Mouse (Mus musculus) forebrain, postnatal 0 days (tissue): ENCODE data around the gene Bnip3. TPM values are rescaled to one million over a fixed set of nuclear protein-coding genes. Genes with fewer than 3 reads are reported as not detected.

ENCODE experiments used
- ATAC-seq: fragments of 200-750 bp; cut with Nextera tagmentation; 2 replicates; pipeline ENCODE4 v1.8.0; 2017; ENCODE audit warnings: mild to moderate bottlenecking, moderate library complexity
- DNase-seq: peaks from one replicate; pipeline ENCODE4 v3.0.0-alpha.2; 2015
- H3K27ac ChIP-seq: fragments of 300-500 bp; sonication (generic); 2 replicates; pipeline ENCODE4 v1.5.1; 2014; ENCODE audit warnings: low read depth, mild to moderate bottlenecking, antibody characterized with exemption, low read length, moderate library complexity, mixed read lengths
- H3K27me3 ChIP-seq: fragments of 300-500 bp; sonication (generic); 2 replicates; pipeline ENCODE4 v1.6.1; 2014; ENCODE audit warnings: mild to moderate bottlenecking, low read length, mixed read lengths; ENCODE audit not compliant: insufficient read depth
- H3K36me3 ChIP-seq: fragments of 300-500 bp; sonication (generic); 2 replicates; pipeline ENCODE4 v1.6.1; 2014; ENCODE audit warnings: mild to moderate bottlenecking, moderate library complexity; ENCODE audit not compliant: insufficient read depth
- H3K4me1 ChIP-seq: fragments of 300-500 bp; sonication (generic); 2 replicates; pipeline ENCODE4 v1.6.1; 2014; ENCODE audit warnings: antibody characterized with exemption; ENCODE audit not compliant: insufficient read depth
- H3K4me2 ChIP-seq: fragments of 300-500 bp; sonication (generic); 2 replicates; pipeline ENCODE4 v1.6.1; 2014; ENCODE audit warnings: low read depth, mild to moderate bottlenecking, moderate library complexity
- H3K4me3 ChIP-seq: fragments of 300-500 bp; sonication (generic); 2 replicates; pipeline ENCODE4 v1.5.1; 2014; ENCODE audit warnings: low read depth, low read length, mixed read lengths
- H3K9ac ChIP-seq: fragments of 300-500 bp; sonication (generic); 2 replicates; pipeline ENCODE4 v1.6.1; 2014; ENCODE audit warnings: mild to moderate bottlenecking
- H3K9me3 ChIP-seq: fragments of 300-500 bp; sonication (generic); 2 replicates; pipeline ENCODE4 v1.6.1; 2016; ENCODE audit warnings: low read length
- CTCF ChIP-seq: sonication (generic); IDR thresholded peaks from 2 replicates; pipeline ENCODE4 v1.5.1; 2016; ENCODE audit warnings: antibody characterized with exemption, control low read depth, low read depth
- WGBS: fragments of 180-500 bp; shearing (Covaris S2); extraction: QIAGEN DNeasy Blood & Tissue Kit; methylation state at CpG from one replicate; pipeline ENCODE4 v1.1.7; 2014; 5-methylcytosine and 5-hydroxymethylcytosine counted together
- polyA plus RNA-seq: library from polyadenylated mRNA; unstranded; fragments of >200 nt; fragmentation: Nextera tagmentation; extraction: Ambion mirVana; gene quantifications from 2 replicates; pipeline ENCODE4 v1.2.1, GENCODE M21; 2015
- total RNA-seq: library from RNA; depleted of rRNA; stranded (reverse); fragments of >200 nt; gene quantifications from 2 replicates; pipeline ENCODE4 v1.2.3, GENCODE M21; 2014

Bnip3 gene
- total and polyA plus RNA-seq, 2 experiments from 2014 or later, result 108 to 145 TPM

DNA sequence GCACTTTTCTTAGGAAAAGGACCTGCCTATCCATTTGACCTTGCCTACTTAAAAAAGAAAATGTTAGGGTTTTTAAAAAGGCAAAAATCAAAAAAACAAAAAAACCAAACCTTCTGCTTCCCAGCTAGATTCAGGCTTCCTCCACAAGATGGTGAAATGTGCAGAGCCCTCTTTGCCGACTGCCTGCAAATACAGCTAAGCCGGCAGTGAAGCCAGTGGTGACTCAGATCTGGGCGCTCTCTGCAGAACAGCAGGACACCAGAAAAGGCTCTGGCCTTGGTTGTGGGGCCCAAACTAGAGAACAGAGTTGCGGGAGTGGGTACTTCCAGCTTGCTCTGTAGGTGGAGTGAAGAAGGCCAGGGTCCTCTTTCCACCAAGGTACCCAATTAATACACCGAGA lies 32.3 kb upstream of the Bnip3 start:
- DNase-seq (peak; percentile 70), ATAC-seq (no peak)
- Histone ChIP-seq H3K9me3 (no peaks in the 10 kb centered on the region), H3K4me1 (no peaks in the 10 kb centered on the region), H3K9ac (peak overlapping the region; percentile 79), H3K4me3 (peak overlapping the region; percentile 64), H3K36me3 (no peaks in the 10 kb centered on the region), H3K27me3 (peaks cover 9% of the 10 kb centered on the region), H3K4me2 (peak overlapping the region; percentile 83), H3K27ac (peak overlapping the region; percentile 86)
- TF ChIP-seq CTCF, result peak; percentile 24; the same call in 1 of the 2 replicates
- WGBS, result 21% methylated on average over 5 of the region's 5 CpGs

DNA sequence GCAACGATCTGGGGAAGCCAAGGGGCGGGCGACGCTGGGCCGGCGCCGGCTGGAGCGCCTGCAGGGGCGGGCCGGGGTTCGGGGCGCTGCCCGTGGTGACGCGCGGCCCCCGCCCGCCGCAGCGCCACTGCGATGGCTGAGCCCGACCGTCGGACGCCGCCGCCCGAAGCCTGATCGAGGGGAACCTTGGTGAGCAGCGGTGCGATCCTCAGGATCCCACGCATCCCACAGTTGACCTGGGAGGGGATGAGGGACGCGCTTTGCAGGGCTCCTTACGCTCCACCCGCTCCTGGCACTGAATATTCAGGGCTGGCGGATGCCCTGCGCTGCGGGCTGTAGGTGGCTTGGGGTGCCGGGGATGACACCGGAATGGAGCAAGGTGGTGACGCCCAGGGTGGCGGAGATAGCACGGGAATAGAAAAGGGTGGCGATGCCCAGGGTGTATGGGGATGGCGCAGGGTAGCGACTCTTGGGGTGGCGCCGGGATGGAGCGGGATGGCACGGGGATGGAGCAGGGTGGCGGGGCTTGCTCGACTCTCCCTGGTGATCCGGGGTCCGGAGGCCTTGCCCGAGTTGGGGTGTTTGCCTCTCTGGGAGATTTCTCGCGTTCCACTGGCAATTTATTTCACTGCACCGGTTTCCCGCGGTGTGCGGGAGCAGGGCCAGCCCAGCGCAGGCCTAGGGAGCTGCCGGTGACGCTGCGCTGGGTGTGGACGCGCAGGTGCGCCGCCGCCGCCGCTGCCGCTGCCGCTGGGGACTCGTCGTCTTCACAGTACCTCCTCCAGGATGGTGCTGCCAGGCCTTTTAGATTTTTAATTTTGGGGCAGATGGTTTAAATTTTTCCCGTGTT lies 31.5 kb upstream of the Bnip3 start, which contains the start of gene Jakmip3:
Gene Jakmip3, plus strand, starts transcription at position 119 of the 850 bp plus-strand sequence.
- Histone ChIP-seq H3K27me3 (peaks cover 9% of the 10 kb centered on the region), H3K4me1 (no peaks in the 10 kb centered on the region), H3K36me3 (no peaks in the 10 kb centered on the region), H3K4me3 (peak within 1 kb of the TSS; percentile 64), H3K4me2 (peak within 1 kb of the TSS; percentile 83), H3K27ac (peak within 1 kb of the TSS; percentile 86), H3K9ac (peak within 1 kb of the TSS; percentile 79), H3K9me3 (no peaks in the 10 kb centered on the region)
- no peak for TF ChIP-seq CTCF
- peak; percentile 72 for ATAC-seq
- WGBS, result under 1% methylated on average over 78 of the region's 78 CpGs
- DNase-seq, result peak; percentile 72

DNA sequence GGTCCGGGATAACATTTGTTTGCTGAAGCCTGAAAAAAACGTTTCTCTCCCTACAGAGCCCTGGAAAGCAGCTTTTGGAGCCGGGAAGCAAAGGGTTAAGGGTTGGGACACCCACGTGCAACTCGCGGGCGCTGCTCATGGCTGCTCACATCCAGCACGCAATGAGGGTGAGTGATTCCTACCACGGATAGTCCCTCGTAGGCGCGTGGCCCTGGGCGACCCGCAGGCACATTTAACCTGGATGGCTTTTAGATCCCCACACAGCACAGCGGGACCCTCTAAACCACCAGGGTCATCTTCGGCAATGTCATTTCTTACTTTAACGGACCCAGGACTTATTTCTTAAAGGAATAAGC lies 30.9 kb upstream of the Bnip3 start:
- H3K4me3 ChIP-seq, result peak overlapping the region; percentile 64
- H3K36me3 ChIP-seq, result no peaks in the 10 kb centered on the region
- peak overlapping the region; percentile 86 for H3K27ac ChIP-seq
- 2% methylated on average over 17 of the region's 17 CpGs for WGBS
- peak; percentile 80 for DNase-seq
- no peak for TF ChIP-seq CTCF
- peaks cover 9% of the 10 kb centered on the region for H3K27me3 ChIP-seq
- no peaks in the 10 kb centered on the region for H3K9me3 ChIP-seq
- peak; percentile 83 for ATAC-seq
- H3K4me1 ChIP-seq, result no peaks in the 10 kb centered on the region
- peak overlapping the region; percentile 79 for H3K9ac ChIP-seq
- peak overlapping the region; percentile 83 for H3K4me2 ChIP-seq

DNA sequence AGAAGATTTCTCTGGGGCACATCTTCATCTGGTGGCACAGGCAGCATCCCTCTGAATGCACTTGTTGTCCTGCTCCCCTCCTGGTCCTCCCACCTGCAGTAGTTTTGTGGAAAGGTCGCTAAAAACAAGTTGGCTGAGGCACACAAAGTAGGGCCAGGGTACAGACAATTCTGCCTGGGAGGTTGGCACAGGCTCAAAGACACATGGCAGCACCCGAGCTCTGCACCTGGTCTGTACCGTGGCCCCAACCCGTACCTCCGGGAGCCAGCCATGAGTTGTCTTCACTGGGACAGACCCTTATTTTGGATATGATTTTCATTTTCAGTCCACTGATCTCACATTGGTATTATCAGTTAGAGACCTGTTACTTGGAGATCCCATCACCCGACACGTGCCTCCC lies 29.7 kb upstream of the Bnip3 start:
- no peak overlapping the region for H3K4me2 ChIP-seq
- H3K9ac ChIP-seq, result no peak overlapping the region
- H3K9me3 ChIP-seq, result no peaks in the 10 kb centered on the region
- peaks cover 9% of the 10 kb centered on the region for H3K27me3 ChIP-seq
- WGBS, result 65% methylated on average over 7 of the region's 7 CpGs
- TF ChIP-seq CTCF, result no peak
- no peak overlapping the region for H3K4me3 ChIP-seq
- H3K27ac ChIP-seq, result no peak overlapping the region
- no peaks in the 10 kb centered on the region for H3K36me3 ChIP-seq
- no peaks in the 10 kb centered on the region for H3K4me1 ChIP-seq
- no peak for ATAC-seq
- DNase-seq, result no peak

DNA sequence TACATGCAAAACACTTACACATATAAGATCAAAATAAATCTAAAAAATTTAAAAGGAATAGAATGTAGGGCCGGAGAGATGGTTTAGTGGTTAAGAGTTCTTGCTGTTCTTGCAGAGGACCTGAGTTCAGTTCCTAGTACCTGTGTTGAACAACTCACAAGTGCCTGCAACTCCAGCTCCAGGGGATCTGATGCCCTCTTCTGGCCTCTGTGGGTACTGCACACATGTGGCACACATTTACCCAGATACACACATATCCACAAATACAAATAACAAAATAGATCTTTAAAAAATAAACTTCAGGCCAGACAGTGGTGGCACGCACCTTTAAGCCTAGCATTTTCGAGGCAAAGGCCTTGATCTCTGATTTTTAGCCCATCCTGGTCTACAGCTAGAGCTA lies 25.2 kb upstream of the Bnip3 start:
- peaks cover 6% of the 10 kb centered on the region for H3K27me3 ChIP-seq
- no peak for ATAC-seq
- no peak overlapping the region for H3K4me3 ChIP-seq
- H3K27ac ChIP-seq, result no peak overlapping the region
- H3K4me2 ChIP-seq, result no peak overlapping the region
- WGBS, result 85% methylated on average over 3 of the region's 3 CpGs
- peak; percentile 21; the same call in 1 of the 2 replicates for TF ChIP-seq CTCF
- H3K4me1 ChIP-seq, result no peaks in the 10 kb centered on the region
- DNase-seq, result no peak
- no peaks in the 10 kb centered on the region for H3K9me3 ChIP-seq
- H3K9ac ChIP-seq, result no peak overlapping the region
- H3K36me3 ChIP-seq, result no peaks in the 10 kb centered on the region

DNA sequence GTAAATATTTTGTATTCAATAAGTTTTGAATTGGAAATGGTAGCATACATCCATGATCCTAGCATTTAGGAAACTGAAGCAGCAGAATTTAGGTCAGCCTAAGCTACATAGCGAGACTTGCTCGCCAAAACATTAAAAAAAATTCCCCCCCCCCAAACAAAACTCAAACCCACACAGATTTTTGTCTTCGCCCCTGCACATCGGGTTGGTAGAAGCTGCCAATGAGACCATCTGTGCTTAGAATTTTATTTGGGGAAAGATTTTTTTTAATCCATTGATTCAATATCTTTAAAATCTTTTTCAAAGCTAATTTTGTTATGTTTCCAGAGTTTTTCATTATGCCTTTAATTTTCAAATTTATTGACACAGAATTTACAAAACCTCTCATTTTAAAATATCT lies 19.1 kb upstream of the Bnip3 start:
- H3K9ac ChIP-seq, result no peak overlapping the region
- TF ChIP-seq CTCF, result no peak
- WGBS, result 64% methylated on average over 4 of the region's 4 CpGs
- H3K9me3 ChIP-seq, result no peaks in the 10 kb centered on the region
- H3K36me3 ChIP-seq, result no peaks in the 10 kb centered on the region
- no peak overlapping the region for H3K4me3 ChIP-seq
- peak; percentile 73 for DNase-seq
- ATAC-seq, result no peak
- no peaks in the 10 kb centered on the region for H3K27me3 ChIP-seq
- H3K4me2 ChIP-seq, result no peak overlapping the region
- H3K4me1 ChIP-seq, result no peaks in the 10 kb centered on the region
- H3K27ac ChIP-seq, result no peak overlapping the region

DNA sequence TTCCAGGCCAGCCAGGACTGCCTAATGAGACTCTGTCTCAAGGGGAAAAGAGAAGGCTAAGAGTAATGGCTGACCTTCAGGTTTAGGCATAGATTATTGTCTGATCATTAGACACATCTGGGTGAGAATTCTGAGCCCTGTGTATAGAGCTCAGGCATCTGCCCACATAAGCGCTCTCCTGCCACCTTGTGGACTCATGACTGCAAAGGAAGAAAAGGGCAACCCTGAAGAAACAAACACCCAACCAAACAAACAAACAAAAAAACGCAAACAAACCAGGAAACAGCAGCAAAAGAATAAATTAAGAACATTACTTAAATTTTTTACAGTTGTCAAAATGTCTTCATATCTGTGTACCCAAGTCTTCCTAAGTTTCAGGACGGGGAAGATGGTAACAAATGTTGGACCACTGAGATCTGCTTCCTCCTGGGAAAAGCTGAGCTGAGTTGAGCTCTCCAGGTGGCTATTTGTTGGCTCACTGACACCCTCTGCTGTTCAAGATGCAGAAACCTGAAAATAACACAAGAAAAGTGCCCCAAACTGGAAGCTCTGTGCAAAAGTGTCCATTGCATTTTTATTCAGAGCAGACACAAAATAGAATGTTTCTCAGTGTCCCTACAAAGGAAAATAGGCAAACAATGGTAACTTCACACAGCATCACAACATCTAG lies 14.6 kb upstream of the Bnip3 start:
- Histone ChIP-seq H3K4me3 (no peak overlapping the region), H3K9ac (no peak overlapping the region), H3K36me3 (no peaks in the 10 kb centered on the region), H3K4me1 (0 out of 2 replicates have a peak, but pooled peaks cover 4% of the 10 kb centered on the region), H3K9me3 (no peaks in the 10 kb centered on the region), H3K4me2 (no peak overlapping the region), H3K27me3 (no peaks in the 10 kb centered on the region), H3K27ac (no peak overlapping the region)
- peak; percentile 19 for TF ChIP-seq CTCF
- ATAC-seq (no peak), DNase-seq (no peak)
- WGBS, result 10% methylated on average over 3 of the region's 3 CpGs
